Mouse (Mus musculus) MEL (cell line): ENCODE measurements around the gene Gmppa. TPM values are rescaled to one million over a fixed set of nuclear protein-coding genes. Genes with fewer than 3 reads are reported as not detected.

Source experiments
- DNase-seq: peaks from one replicate; pipeline ENCODE4 v3.0.0; 2011; ENCODE audit warnings: low read depth, low spot score
- H3K27ac ChIP-seq: 2 replicates; pipeline ENCODE4 v1.5.1; 2012; ENCODE audit warnings: low read depth, mild to moderate bottlenecking, control low read depth, low read length, moderate library complexity; ENCODE audit not compliant: control insufficient read depth
- H3K27me3 ChIP-seq, 2 experiments: fragments of 150-350 bp in 1 of 2; sonication (generic) in 1 of 2; 2 replicates each; pipeline ENCODE4 v1.6.1; 2012; ENCODE audit warnings: low read length in 2 of 2, mild to moderate bottlenecking in 2 of 2, improper control_type of control experiment in 1 of 2, moderate library complexity in 1 of 2; ENCODE audit not compliant: insufficient read depth in 2 of 2, control insufficient read depth in 1 of 2
- H3K36me3 ChIP-seq, 2 experiments: 2 replicates each; pipeline ENCODE4 v1.6.1; 2012 to 2014; ENCODE audit warnings: low read length in 2 of 2, improper control_type of control experiment in 1 of 2, inconsistent platforms in 1 of 2, mild to moderate bottlenecking in 1 of 2; ENCODE audit not compliant: insufficient read depth in 2 of 2, control insufficient read depth in 1 of 2
- H3K4me1 ChIP-seq, 2 experiments: fragments of 150-350 bp in 1 of 2; sonication (generic) in 1 of 2; 2 replicates each; pipeline ENCODE4 v1.6.1; 2012; ENCODE audit warnings: low read length in 2 of 2, improper control_type of control experiment in 1 of 2, mild to moderate bottlenecking in 1 of 2; ENCODE audit not compliant: insufficient read depth in 2 of 2, control insufficient read depth in 1 of 2
- H3K4me3 ChIP-seq, 2 experiments: fragments of 150-350 bp in 1 of 2; sonication (generic) in 1 of 2; 2 replicates each; pipeline ENCODE4 v1.5.1; 2012; ENCODE audit warnings: low read depth in 2 of 2, low read length in 2 of 2, mild to moderate bottlenecking in 2 of 2, moderate library complexity in 2 of 2, control low read depth in 1 of 2, improper control_type of control experiment in 1 of 2; ENCODE audit not compliant: control insufficient read depth in 1 of 2, insufficient read depth in 1 of 2
- H3K79me2 ChIP-seq: 2 replicates; pipeline ENCODE4 v1.6.1; 2012; ENCODE audit warnings: mild to moderate bottlenecking, low read length, moderate library complexity; ENCODE audit not compliant: control insufficient read depth, poor library complexity, insufficient read depth
- H3K9ac ChIP-seq: 2 replicates; pipeline ENCODE4 v1.6.1; 2012; ENCODE audit warnings: low read depth, mild to moderate bottlenecking, control low read depth, low read length, moderate library complexity; ENCODE audit not compliant: control insufficient read depth, poor library complexity, severe bottlenecking
- H3K9me3 ChIP-seq: fragments of 150-350 bp; sonication (generic); replicated peaks from 2 replicates; pipeline ENCODE4 v1.6.1; 2012; ENCODE audit warnings: mild to moderate bottlenecking, low read length, improper control_type of control experiment, moderate library complexity; ENCODE audit not compliant: insufficient read depth
- BHLHE40 ChIP-seq: IDR thresholded peaks from 2 replicates; pipeline ENCODE4 v1.6.1; 2012; ENCODE audit warnings: low read depth, mild to moderate bottlenecking, inconsistent platforms, low read length, improper control_type of control experiment, borderline replicate concordance
- CHD1 ChIP-seq: IDR thresholded peaks from 2 replicates; pipeline ENCODE4 v1.6.1; 2012; ENCODE audit warnings: low read depth, mild to moderate bottlenecking, inconsistent platforms, low read length, improper control_type of control experiment
- CHD2 ChIP-seq: IDR thresholded peaks from 2 replicates; pipeline ENCODE4 v1.6.1; 2011; ENCODE audit warnings: low read length, improper control_type of control experiment
- E2F4 ChIP-seq: IDR thresholded peaks from 2 replicates; pipeline ENCODE4 v1.6.1; 2011; ENCODE audit warnings: low read depth, low read length, improper control_type of control experiment, borderline replicate concordance
- ELF1 ChIP-seq: IDR thresholded peaks from 2 replicates; pipeline ENCODE4 v1.6.1; 2014; ENCODE audit warnings: low read depth, mild to moderate bottlenecking, inconsistent platforms, low read length, improper control_type of control experiment, moderate library complexity
- EP300 ChIP-seq, 2 experiments: IDR thresholded peaks; 2 replicates each; pipeline ENCODE4 v1.6.1; 2011; ENCODE audit warnings: improper control_type of control experiment in 2 of 2, low read length in 2 of 2, low read depth in 1 of 2, mild to moderate bottlenecking in 1 of 2
- ETS1 ChIP-seq: IDR thresholded peaks from 2 replicates; pipeline ENCODE4 v1.6.1; 2012; ENCODE audit warnings: low read depth, mild to moderate bottlenecking, inconsistent platforms, low read length, improper control_type of control experiment, moderate library complexity
- GABPA ChIP-seq: IDR thresholded peaks from 2 replicates; pipeline ENCODE4 v1.6.1; 2012; ENCODE audit warnings: low read depth, mild to moderate bottlenecking, inconsistent platforms, low read length, improper control_type of control experiment, moderate library complexity
- GATA1 ChIP-seq: IDR thresholded peaks from 2 replicates; pipeline ENCODE4 v1.6.1; 2011; ENCODE audit warnings: low read depth, low read length, improper control_type of control experiment
- HCFC1 ChIP-seq: IDR thresholded peaks from 2 replicates; pipeline ENCODE4 v1.6.1; 2012; ENCODE audit warnings: low read depth, mild to moderate bottlenecking, inconsistent platforms, low read length, improper control_type of control experiment, moderate library complexity
- MAX ChIP-seq: IDR thresholded peaks from 2 replicates; pipeline ENCODE4 v1.6.1; 2011; ENCODE audit warnings: low read length, improper control_type of control experiment
- MAZ ChIP-seq: IDR thresholded peaks from 2 replicates; pipeline ENCODE4 v1.6.1; 2012; ENCODE audit warnings: low read depth, mild to moderate bottlenecking, inconsistent platforms, low read length, improper control_type of control experiment
- MEF2A ChIP-seq: IDR thresholded peaks from 2 replicates; pipeline ENCODE4 v1.6.1; 2014; ENCODE audit warnings: low read depth, mild to moderate bottlenecking, inconsistent platforms, low read length, improper control_type of control experiment; ENCODE audit not compliant: poor library complexity, insufficient replicate concordance, severe bottlenecking; ENCODE audit errors: extremely low read depth
- MYB ChIP-seq: IDR thresholded peaks from 2 replicates; pipeline ENCODE4 v1.6.1; 2011; ENCODE audit warnings: mild to moderate bottlenecking, low read depth, low read length, improper control_type of control experiment
- MYC ChIP-seq: IDR thresholded peaks from 2 replicates; pipeline ENCODE4 v1.6.1; 2011; ENCODE audit warnings: low read depth, mild to moderate bottlenecking, low read length, improper control_type of control experiment, moderate library complexity
- NRF1 ChIP-seq: IDR thresholded peaks from 2 replicates; pipeline ENCODE4 v1.6.1; 2014; ENCODE audit warnings: low read depth, mild to moderate bottlenecking, inconsistent platforms, low read length, improper control_type of control experiment, moderate library complexity; ENCODE audit not compliant: poor library complexity, insufficient read depth, severe bottlenecking
- POLR2AphosphoS2 ChIP-seq: IDR thresholded peaks from 2 replicates; pipeline ENCODE4 v1.6.1; 2011; ENCODE audit warnings: low read length, improper control_type of control experiment
- RAD21 ChIP-seq: IDR thresholded peaks from 2 replicates; pipeline ENCODE4 v1.6.1; 2011; ENCODE audit warnings: mild to moderate bottlenecking, low read depth, low read length, improper control_type of control experiment
- RCOR1 ChIP-seq: IDR thresholded peaks from 2 replicates; pipeline ENCODE4 v1.6.1; 2012; ENCODE audit warnings: low read depth, mild to moderate bottlenecking, inconsistent platforms, low read length, improper control_type of control experiment
- SIN3A ChIP-seq: IDR thresholded peaks from 2 replicates; pipeline ENCODE4 v1.6.1; 2012; ENCODE audit warnings: low read length, improper control_type of control experiment, inconsistent platforms
- TAL1 ChIP-seq: IDR thresholded peaks from 2 replicates; pipeline ENCODE4 v1.6.1; 2012; ENCODE audit warnings: mild to moderate bottlenecking, inconsistent platforms, low read length, moderate library complexity, mixed read lengths
- TCF12 ChIP-seq: IDR thresholded peaks from 2 replicates; pipeline ENCODE4 v1.6.1; 2014; ENCODE audit warnings: low read depth, mild to moderate bottlenecking, inconsistent platforms, low read length, improper control_type of control experiment, moderate library complexity
- UBTF ChIP-seq: IDR thresholded peaks from 2 replicates; pipeline ENCODE4 v1.6.1; 2012; ENCODE audit warnings: low read depth, mild to moderate bottlenecking, inconsistent platforms, low read length, improper control_type of control experiment, moderate library complexity, borderline replicate concordance; ENCODE audit not compliant: insufficient read depth
- USF2 ChIP-seq, 2 experiments: IDR thresholded peaks; 2 replicates each; pipeline ENCODE4 v1.6.1; 2011 to 2012; ENCODE audit warnings: improper control_type of control experiment in 2 of 2, low read length in 2 of 2, borderline replicate concordance in 1 of 2, inconsistent platforms in 1 of 2, low read depth in 1 of 2, mild to moderate bottlenecking in 1 of 2; ENCODE audit not compliant: insufficient read depth in 1 of 2
- ZC3H11A ChIP-seq: IDR thresholded peaks from 2 replicates; pipeline ENCODE4 v1.6.1; 2012; ENCODE audit warnings: low read depth, mild to moderate bottlenecking, inconsistent platforms, low read length, improper control_type of control experiment
- ZKSCAN1 ChIP-seq: IDR thresholded peaks from 2 replicates; pipeline ENCODE4 v1.6.1; 2012; ENCODE audit warnings: low read depth, mild to moderate bottlenecking, inconsistent platforms, low read length, improper control_type of control experiment, moderate library complexity
- ZNF384 ChIP-seq: IDR thresholded peaks from 2 replicates; pipeline ENCODE4 v1.6.1; 2012; ENCODE audit warnings: low read depth, mild to moderate bottlenecking, inconsistent platforms, low read length, improper control_type of control experiment
- polyA plus RNA-seq, 2 experiments: library from polyadenylated mRNA; stranded (reverse) in 1 of 2; unstranded in 1 of 2; fragments of >175 nt in 1 of 2; fragments of >200 nt in 1 of 2; gene quantifications; 2 replicates each; pipeline versions ENCODE4 v1.2.1 to v1.2.4; 2012; ENCODE audit warnings: low replicate concordance in 2 of 2, low read depth in 1 of 2; ENCODE audit not compliant: insufficient read length in 2 of 2, insufficient read depth in 1 of 2, missing spikeins in 1 of 2
- total RNA-seq: library from RNA; depleted of rRNA; stranded (reverse); fragments of 300-350 nt; gene quantifications from 2 replicates; pipeline ENCODE4 v1.2.3, GENCODE M21; 2012

Gene Gmppa
- total and polyA plus RNA-seq, 3 experiments = 65.0 to 145 TPM; not detected in 1

DNA sequence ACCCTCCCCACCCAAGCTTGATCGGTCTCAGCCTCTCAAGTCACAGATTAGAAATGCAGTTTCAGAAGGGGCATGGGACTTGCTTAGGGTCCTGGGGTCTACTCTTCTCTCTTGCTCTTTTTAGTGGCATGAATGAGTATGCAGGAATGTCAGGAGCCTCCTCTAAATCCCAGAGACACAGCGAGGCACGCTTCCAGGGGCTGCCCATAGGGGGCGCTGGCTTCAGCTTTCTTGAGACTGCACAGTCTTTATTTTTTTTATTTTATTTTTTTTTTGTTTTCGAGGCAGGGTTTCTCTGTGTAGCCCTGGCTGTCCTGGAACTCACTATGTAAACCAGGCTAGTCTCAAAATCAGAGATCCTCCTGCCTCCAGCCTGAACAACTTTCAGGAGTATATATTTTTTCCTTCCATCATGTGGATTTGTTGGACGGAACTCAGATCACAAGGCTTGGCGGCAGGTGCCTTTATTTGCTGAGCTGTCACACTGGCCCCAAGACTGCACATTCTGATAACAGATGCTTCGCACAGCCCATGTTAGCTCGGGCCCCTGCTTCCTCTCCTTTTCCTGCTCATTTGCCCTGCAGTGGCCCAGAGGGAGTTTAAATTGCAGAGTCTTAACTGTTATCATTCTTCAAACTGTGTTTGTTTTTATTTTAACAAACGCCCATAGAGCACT, 9.8 kb upstream of the Gmppa start (continued):
- TF ChIP-seq GABPA = no peak
- no peak for TF ChIP-seq ETS1
- TF ChIP-seq ZNF384 = peak; percentile 84
- 0 out of 2 replicates have a peak, but pooled peaks have one; percentile 4 for TF ChIP-seq RCOR1
- no peak for TF ChIP-seq CHD1
- TF ChIP-seq MYB = no peak
- no peak for TF ChIP-seq TAL1
- no peak for TF ChIP-seq POLR2AphosphoS2
- TF ChIP-seq UBTF = no peak
- TF ChIP-seq HCFC1 = no peak
- no peak for TF ChIP-seq CHD2

DNA sequence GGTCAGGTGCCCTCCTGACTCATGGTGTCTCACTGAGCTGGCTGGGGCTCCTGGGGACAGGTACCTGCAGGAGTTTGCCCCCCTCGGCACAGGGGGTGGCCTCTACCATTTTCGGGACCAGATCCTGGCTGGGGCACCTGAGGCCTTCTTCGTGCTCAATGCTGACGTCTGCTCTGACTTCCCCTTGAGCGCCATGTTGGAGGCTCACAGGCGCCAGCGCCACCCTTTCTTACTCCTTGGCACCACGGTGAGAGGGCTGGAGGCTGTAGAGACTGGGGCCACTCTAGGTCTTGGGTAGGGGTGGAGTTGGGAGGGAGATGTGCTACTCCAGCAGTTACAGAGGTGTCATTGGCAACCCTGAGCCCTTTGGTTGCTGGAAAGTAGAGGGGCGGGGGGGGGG, 3.1 kb downstream of the Gmppa start:
- peaks cover 4 to 12% of the 10 kb centered on the region in 2 experiments; a peak in 3 of 4 replicates for H3K4me1 ChIP-seq
- H3K79me2 ChIP-seq = no peaks in the 10 kb centered on the region; the same call in 1 of the 2 replicates
- no peaks in the 10 kb centered on the region for H3K9me3 ChIP-seq
- H3K27me3 ChIP-seq = no peaks in the 10 kb centered on the region
- H3K4me3 ChIP-seq = no peak overlapping the region
- TF ChIP-seq GABPA (no peak), MYB (no peak), EP300 (IDR thresholded peaks at IDR 0.05; ENCODE audit: low read depth in 1 of 2, low read length in 2 of 2) (no peak)
- H3K27ac ChIP-seq = no peak overlapping the region
- H3K36me3 ChIP-seq = peaks cover 0 to 5% of the 10 kb centered on the region in 2 experiments; a peak in 2 of 4 replicates
- no peak overlapping the region for H3K9ac ChIP-seq
- DNase-seq = no peak

DNA sequence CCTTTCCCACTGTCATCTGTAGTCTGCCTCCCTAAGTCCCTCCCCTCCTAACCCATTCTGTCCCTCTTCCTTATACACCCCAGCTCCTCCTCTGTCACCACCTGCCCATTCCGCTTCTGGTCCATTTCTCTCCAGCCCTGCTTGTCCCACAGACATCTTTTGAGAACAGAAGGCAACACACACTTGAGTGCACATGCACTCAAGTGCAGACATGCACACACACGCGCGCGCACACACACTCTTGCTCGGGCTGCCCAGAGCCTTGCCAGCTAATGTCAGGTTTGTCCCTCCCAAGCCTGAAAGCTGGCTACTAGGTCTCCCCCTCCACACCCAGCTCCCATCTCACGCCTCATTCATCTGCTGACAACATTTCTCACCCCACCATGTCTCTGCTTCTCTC, 4.9 kb downstream of the Gmppa start:
- H3K9ac ChIP-seq = no peak overlapping the region
- no peaks in the 10 kb centered on the region; the same call in 1 of the 2 replicates for H3K79me2 ChIP-seq
- TF ChIP-seq MYC = no peak
- TF ChIP-seq MEF2A = no peak
- no peak for TF ChIP-seq RAD21
- no peak for TF ChIP-seq ELF1
- no peak for TF ChIP-seq NRF1
- TF ChIP-seq SIN3A = no peak
- TF ChIP-seq MAZ = no peak
- no peak for TF ChIP-seq CHD2
- TF ChIP-seq E2F4 = no peak
- no peak for TF ChIP-seq TAL1
- TF ChIP-seq ZKSCAN1 = no peak
- no peak for TF ChIP-seq CHD1
- no peak for TF ChIP-seq TCF12
- no peak for TF ChIP-seq GATA1
- no peak for TF ChIP-seq BHLHE40
- TF ChIP-seq USF2 (IDR thresholded peaks at IDR 0.05; ENCODE audit: borderline replicate concordance in 1 of 2, insufficient read depth in 1 of 2, low read depth in 1 of 2, low read length in 2 of 2) = no peak
- no peak for TF ChIP-seq MAX
- no peak for TF ChIP-seq RCOR1
- TF ChIP-seq ZC3H11A = no peak
- peaks cover 9 to 20% of the 10 kb centered on the region in 2 experiments; a peak in 2 of 4 replicates for H3K4me1 ChIP-seq
- no peak overlapping the region for H3K4me3 ChIP-seq
- no peaks in the 10 kb centered on the region for H3K27me3 ChIP-seq
- no peaks in the 10 kb centered on the region for H3K9me3 ChIP-seq
- H3K36me3 ChIP-seq = peaks cover 0 to 9% of the 10 kb centered on the region in 2 experiments; a peak in 2 of 4 replicates
- no peak for DNase-seq
- no peak overlapping the region for H3K27ac ChIP-seq
